Mouse (Mus musculus) C2C12 (cell line): ENCODE data around the gene Fars2.

Experiments
- CEBPB ChIP-seq: IDR thresholded peaks from one replicate; pipeline ENCODE4 v1.6.1; 2011; ENCODE audit warnings: low read depth, mild to moderate bottlenecking, control low read depth, moderate library complexity
- CTCF ChIP-seq: IDR thresholded peaks from one replicate; pipeline ENCODE4 v1.5.1; 2011; ENCODE audit not compliant: control insufficient read depth, insufficient read depth, insufficient read length
- MAX ChIP-seq: IDR thresholded peaks from one replicate; pipeline ENCODE4 v1.6.1; 2011; ENCODE audit warnings: mild to moderate bottlenecking, control low read depth
- USF1 ChIP-seq: IDR thresholded peaks from one replicate; pipeline ENCODE4 v1.6.1; 2011; ENCODE audit warnings: low read depth, mild to moderate bottlenecking, control low read depth, moderate library complexity

DNA sequence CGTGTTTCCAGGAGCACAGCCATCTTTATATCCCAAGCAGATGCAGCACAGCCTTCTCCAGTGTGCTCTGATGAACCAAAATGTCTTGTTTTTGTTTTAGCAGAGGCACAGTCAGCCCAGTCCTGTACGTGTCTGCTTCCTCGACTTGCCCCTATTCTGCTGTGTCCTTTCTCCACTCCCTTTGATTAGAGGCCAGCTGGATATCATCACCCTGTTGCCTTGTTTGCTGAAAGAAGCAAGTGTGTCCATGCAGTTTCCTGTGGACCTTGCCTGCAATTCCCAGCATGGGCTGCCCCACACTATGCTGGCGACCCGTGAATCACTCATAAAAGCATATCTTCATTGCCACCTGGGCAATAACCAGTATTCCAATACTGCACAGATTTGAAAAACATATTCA is 360.4 kb downstream of the Fars2 start:
- TF ChIP-seq MAX (no peak), CTCF (no peak), USF1 (no peak), CEBPB (no peak)
